Mouse (Mus musculus): Measurements from ENCODE around the gene Gm1043.

DNA sequence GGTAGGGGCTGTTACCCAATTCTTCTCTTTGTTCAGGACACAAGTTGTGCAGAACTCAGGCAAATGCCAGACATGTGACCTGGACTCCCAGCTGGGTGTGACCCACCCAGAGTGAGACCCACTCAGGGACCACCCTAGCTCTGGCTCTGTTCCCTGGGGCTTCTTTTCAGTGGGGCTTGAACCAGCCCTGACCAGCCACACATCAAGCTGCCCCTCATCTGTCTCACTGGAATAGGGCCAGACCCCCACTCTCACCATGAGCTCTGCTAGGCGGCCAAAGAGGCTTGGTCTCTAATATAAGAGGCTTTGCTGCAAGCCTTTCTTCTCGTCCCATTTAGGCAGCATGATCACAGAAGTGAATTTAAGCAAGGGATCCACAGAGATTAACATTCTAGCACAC lies 121.2 kb downstream of the Gm1043 start:
- TF ChIP-seq ZC3H11A (IDR thresholded peaks at IDR 0.05; ENCODE audit: borderline replicate concordance, low read depth, low read length) (no peak), HCFC1 (IDR thresholded peaks at IDR 0.05; ENCODE audit: borderline replicate concordance, insufficient read depth, low read length) (no peak), ZNF384 (IDR thresholded peaks at IDR 0.05; ENCODE audit: low read depth, low read length) (no peak), CHD2 (IDR thresholded peaks at IDR 0.05; ENCODE audit: low read depth, low read length) (no peak), MAFK (IDR thresholded peaks at IDR 0.05; ENCODE audit: insufficient read depth, low read depth, low read length) (no peak)
